Mouse (Mus musculus): ENCODE data around the gene Atoh8.

DNA sequence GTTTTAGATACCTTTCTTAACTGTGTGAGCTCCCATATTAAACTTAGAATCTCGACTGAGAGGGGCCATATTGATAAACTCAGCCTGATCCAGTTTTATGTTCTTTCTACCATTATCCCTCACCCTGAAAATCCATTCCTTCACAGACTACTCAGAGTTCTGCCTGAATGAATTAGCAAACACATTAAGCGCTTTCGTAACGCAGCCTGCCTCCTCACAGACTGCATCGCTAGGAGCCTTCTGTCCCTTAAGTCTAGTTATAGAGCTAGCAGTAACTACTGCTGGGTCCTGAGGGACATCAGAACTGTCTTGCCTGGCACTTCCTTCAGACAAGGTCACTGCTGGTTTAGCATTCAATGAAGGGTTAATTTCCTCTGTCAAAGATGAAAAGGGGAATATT lies 59.4 kb downstream of the Atoh8 start:
- TF ChIP-seq CTCF (conservative IDR thresholded peaks at IDR 0.05; ENCODE audit: low read length) (no peak), POU5F1 (IDR thresholded peaks at IDR 0.05; ENCODE audit: borderline replicate concordance, low read length) (no peak), NANOG (IDR thresholded peaks at IDR 0.05; ENCODE audit: borderline replicate concordance, low read length) (no peak)
